Mouse (Mus musculus): ENCODE results near the gene Gm8773. TPM values are rescaled to one million over a fixed set of nuclear protein-coding genes. Genes with fewer than 3 reads are reported as not detected.

The Gm8773 gene
- polyA plus RNA-seq (2012; rRNA removed), result 0.08 TPM in 1 of 2 replicates, not detected in the other

GRCm38 (mm10) chr5:5573749-5574317, at the start of gene Gm8773:
Gm8773 (plus strand) TSS chr5:5573799.
- Histone ChIP-seq H3K4me3 (ENCODE audit: low read depth, low read length) (peak within 1 kb of the TSS; percentile 53), H3K4me1 (ENCODE audit: control insufficient read depth, insufficient read depth, insufficient read length, low read length) (no peaks in the 10 kb centered on the region), H3K27ac (ENCODE audit: insufficient read depth, low read depth, low read length) (no peak within 1 kb of the TSS), H3K27me3 (ENCODE audit: control insufficient read depth, insufficient read depth, low read length) (no peaks in the 10 kb centered on the region), H3K36me3 (ENCODE audit: control insufficient read depth, insufficient read depth, low read length) (no peaks in the 10 kb centered on the region)
- WGBS, result 2% methylated on average over 24 of the region's 24 CpGs
- TF ChIP-seq POLR2A (IDR thresholded peaks at IDR 0.05; ENCODE audit: low read depth, low read length) (no peak), CTCF (IDR thresholded peaks at IDR 0.05; ENCODE audit: extremely low read depth, insufficient read length, insufficient replicate concordance, low read depth, low read length) (no peak)

GRCm38 (mm10) chr5:5533656-5534420, 39.8 kb upstream of the Gm8773 start:
- Histone ChIP-seq H3K27me3 (ENCODE audit: control insufficient read depth, insufficient read depth, low read length) (no peaks in the 10 kb centered on the region), H3K4me3 (ENCODE audit: low read depth, low read length) (no peak overlapping the region), H3K27ac (ENCODE audit: insufficient read depth, low read depth, low read length) (no peak overlapping the region), H3K36me3 (ENCODE audit: control insufficient read depth, insufficient read depth, low read length) (peaks cover 6% of the 10 kb centered on the region), H3K4me1 (ENCODE audit: control insufficient read depth, insufficient read depth, insufficient read length, low read length) (peaks cover 5% of the 10 kb centered on the region; the same call in 1 of the 2 replicates)
- TF ChIP-seq POLR2A (IDR thresholded peaks at IDR 0.05; ENCODE audit: low read depth, low read length), result no peak
- TF ChIP-seq CTCF (IDR thresholded peaks at IDR 0.05; ENCODE audit: extremely low read depth, insufficient read length, insufficient replicate concordance, low read depth, low read length), result no peak
- WGBS, result 33% methylated on average over 3 of the region's 3 CpGs

- peaks cover 15% of the 10 kb centered on the region for H3K36me3 ChIP-seq (ENCODE audit: control insufficient read depth, insufficient read depth, low read length)
- WGBS, result 68% methylated on average over 1 of the region's 1 CpGs
- H3K27ac ChIP-seq (ENCODE audit: insufficient read depth, low read depth, low read length), result no peak overlapping the region
- TF ChIP-seq POLR2A (IDR thresholded peaks at IDR 0.05; ENCODE audit: low read depth, low read length) (no peak), CTCF (IDR thresholded peaks at IDR 0.05; ENCODE audit: extremely low read depth, insufficient read length, insufficient replicate concordance, low read depth, low read length) (no peak)
- no peaks in the 10 kb centered on the region for H3K27me3 ChIP-seq (ENCODE audit: control insufficient read depth, insufficient read depth, low read length)
- no peak overlapping the region for H3K4me3 ChIP-seq (ENCODE audit: low read depth, low read length)
- peaks cover 5% of the 10 kb centered on the region; the same call in 1 of the 2 replicates for H3K4me1 ChIP-seq (ENCODE audit: control insufficient read depth, insufficient read depth, insufficient read length, low read length)
Observed at GRCm38 (mm10) chr5:5536131-5536530, 37.5 kb upstream of the Gm8773 start.

- no peak overlapping the region for H3K27ac ChIP-seq (ENCODE audit: insufficient read depth, low read depth, low read length)
- H3K27me3 ChIP-seq (ENCODE audit: control insufficient read depth, insufficient read depth, low read length), result no peaks in the 10 kb centered on the region
- H3K36me3 ChIP-seq (ENCODE audit: control insufficient read depth, insufficient read depth, low read length), result peaks cover 38% of the 10 kb centered on the region
- no peak overlapping the region for H3K4me3 ChIP-seq (ENCODE audit: low read depth, low read length)
- WGBS, result 45% methylated on average over 3 of the region's 3 CpGs
- TF ChIP-seq CTCF (IDR thresholded peaks at IDR 0.05; ENCODE audit: extremely low read depth, insufficient read length, insufficient replicate concordance, low read depth, low read length) (no peak), POLR2A (IDR thresholded peaks at IDR 0.05; ENCODE audit: low read depth, low read length) (no peak)
- H3K4me1 ChIP-seq (ENCODE audit: control insufficient read depth, insufficient read depth, insufficient read length, low read length), result no peaks in the 10 kb centered on the region
Observed at GRCm38 (mm10) chr5:5539771-5540170, 33.8 kb upstream of the Gm8773 start.

GRCm38 (mm10) chr5:5540385-5540784, 33.2 kb upstream of the Gm8773 start:
- TF ChIP-seq CTCF (IDR thresholded peaks at IDR 0.05; ENCODE audit: extremely low read depth, insufficient read length, insufficient replicate concordance, low read depth, low read length) (no peak), POLR2A (IDR thresholded peaks at IDR 0.05; ENCODE audit: low read depth, low read length) (no peak)
- H3K36me3 ChIP-seq (ENCODE audit: control insufficient read depth, insufficient read depth, low read length), result peaks cover 39% of the 10 kb centered on the region
- H3K27ac ChIP-seq (ENCODE audit: insufficient read depth, low read depth, low read length), result no peak overlapping the region
- no peak overlapping the region for H3K4me3 ChIP-seq (ENCODE audit: low read depth, low read length)
- 64% methylated on average over 3 of the region's 3 CpGs for WGBS
- no peaks in the 10 kb centered on the region for H3K27me3 ChIP-seq (ENCODE audit: control insufficient read depth, insufficient read depth, low read length)
- H3K4me1 ChIP-seq (ENCODE audit: control insufficient read depth, insufficient read depth, insufficient read length, low read length), result no peaks in the 10 kb centered on the region

GRCm38 (mm10) chr5:5551110-5551509, 22.5 kb upstream of the Gm8773 start:
- Histone ChIP-seq H3K36me3 (ENCODE audit: control insufficient read depth, insufficient read depth, low read length) (peaks cover 32% of the 10 kb centered on the region), H3K27ac (ENCODE audit: insufficient read depth, low read depth, low read length) (no peak overlapping the region), H3K4me3 (ENCODE audit: low read depth, low read length) (no peak overlapping the region), H3K4me1 (ENCODE audit: control insufficient read depth, insufficient read depth, insufficient read length, low read length) (no peaks in the 10 kb centered on the region), H3K27me3 (ENCODE audit: control insufficient read depth, insufficient read depth, low read length) (no peaks in the 10 kb centered on the region)
- no peak for TF ChIP-seq CTCF (IDR thresholded peaks at IDR 0.05; ENCODE audit: extremely low read depth, insufficient read length, insufficient replicate concordance, low read depth, low read length)
- 100% methylated on average over 1 of the region's 1 CpGs for WGBS

- Histone ChIP-seq H3K4me3 (ENCODE audit: low read depth, low read length) (peak within 1 kb of the TSS; percentile 85), H3K27ac (ENCODE audit: insufficient read depth, low read depth, low read length) (no peak within 1 kb of the TSS), H3K4me1 (ENCODE audit: control insufficient read depth, insufficient read depth, insufficient read length, low read length) (peaks cover 2% of the 10 kb centered on the region; the same call in 1 of the 2 replicates), H3K27me3 (ENCODE audit: control insufficient read depth, insufficient read depth, low read length) (no peaks in the 10 kb centered on the region), H3K36me3 (ENCODE audit: control insufficient read depth, insufficient read depth, low read length) (peaks cover 6% of the 10 kb centered on the region)
- WGBS, result under 1% methylated on average over 43 of the region's 43 CpGs
- TF ChIP-seq CTCF (IDR thresholded peaks at IDR 0.05; ENCODE audit: extremely low read depth, insufficient read length, insufficient replicate concordance, low read depth, low read length), result no peak
- peak; percentile 81; the same call in 1 of the 2 replicates for TF ChIP-seq POLR2A (IDR thresholded peaks at IDR 0.05; ENCODE audit: low read depth, low read length)
Observed at GRCm38 (mm10) chr5:5559079-5559740, 14.4 kb upstream of the Gm8773 start, which contains the start of gene Gtpbp10. Gtpbp10 (minus strand) TSS chr5:5559538.

Measured in small intestine, adult 2 months (tissue).